Mouse (Mus musculus) myocyte (in vitro differentiated cells): ENCODE results near the gene Npvf.

Experiments
- CEBPB ChIP-seq: IDR thresholded peaks from 2 replicates; pipeline ENCODE4 v1.6.1; 2011; ENCODE audit warnings: mild to moderate bottlenecking, moderate library complexity; ENCODE audit not compliant: poor library complexity, insufficient read depth, severe bottlenecking
- MYOD1 ChIP-seq, 3 experiments: IDR thresholded peaks; one replicate each; pipeline ENCODE4 v1.6.1; 2011; ENCODE audit warnings: control low read depth in 2 of 3, low read depth in 2 of 3, mild to moderate bottlenecking in 2 of 3, moderate library complexity in 1 of 3; ENCODE audit not compliant: insufficient read length in 2 of 3, control insufficient read depth in 1 of 3
- POLR2A ChIP-seq: IDR thresholded peaks from one replicate; pipeline ENCODE4 v1.6.1; 2011; ENCODE audit warnings: low read depth, mild to moderate bottlenecking, control low read depth, moderate library complexity; ENCODE audit not compliant: insufficient read length
- TCF12 ChIP-seq: IDR thresholded peaks from one replicate; pipeline ENCODE4 v1.6.1; 2011; ENCODE audit warnings: mild to moderate bottlenecking, control low read depth; ENCODE audit not compliant: poor library complexity, insufficient read depth, severe bottlenecking

DNA sequence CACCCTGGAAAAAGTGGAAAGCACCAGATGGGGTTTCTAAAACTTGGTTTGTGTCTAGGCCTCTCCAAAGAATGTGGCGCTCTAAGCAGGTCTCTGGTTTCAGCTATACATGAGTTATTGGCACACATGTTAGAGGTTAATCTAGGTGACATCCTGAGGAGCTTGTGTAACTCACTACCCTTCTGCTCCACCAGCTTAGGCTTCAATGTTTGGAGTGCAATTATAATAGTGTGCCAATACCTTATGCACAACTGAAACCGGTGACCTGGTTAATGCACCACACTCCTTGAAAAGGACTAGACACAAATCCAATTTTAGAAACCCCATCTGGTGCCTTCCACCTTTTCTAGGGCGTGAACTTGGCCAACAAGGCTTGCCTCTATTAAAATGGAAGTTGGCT, 1.7 kb upstream of the Npvf start:
- no peak for TF ChIP-seq POLR2A
- no peak for TF ChIP-seq MYOD1 (IDR thresholded peaks at IDR 0.05; ENCODE audit: control insufficient read depth in 1 of 3, insufficient read length in 2 of 3, low read depth in 2 of 3)
- TF ChIP-seq TCF12 = no peak
- no peak for TF ChIP-seq CEBPB
